Mouse (Mus musculus): ENCODE results near the gene Gm20931.
"Not testable (repeated sequence)": the region's sequence is repeated elsewhere in the genome, so short reads cannot be mapped to it uniquely, and the experiment has no call there.

Gm20931 gene

GRCm38 (mm10) chrY:55213420-55213819 lies at the start of gene Gm20931:
Gm20931 (plus strand) TSS chrY:55213720.
- DNase-seq (ENCODE audit: low read depth, low spot score), result not testable (repeated sequence)

All from ES-CJ7 (cell line).